Mouse (Mus musculus) stomach, postnatal 0 days (tissue): ENCODE results near the gene Ppp2r5c. TPM values are rescaled to one million over a fixed set of nuclear protein-coding genes. Genes with fewer than 3 reads are reported as not detected.

Experiments used
- ATAC-seq: fragments of 200-750 bp; cut with Nextera tagmentation; 2 replicates; pipeline ENCODE4 v1.8.0; 2017; ENCODE audit not compliant: low FRiP score, low TSS enrichment
- DNase-seq: peaks from one replicate; pipeline ENCODE4 v3.0.0-alpha.2; 2016; ENCODE audit warnings: low spot score
- H3K27ac ChIP-seq: fragments of 300-500 bp; sonication (generic); replicated peaks from 2 replicates; pipeline ENCODE4 v1.5.1; 2014; ENCODE audit warnings: mild to moderate bottlenecking, control low read depth
- H3K27me3 ChIP-seq: fragments of 300-500 bp; sonication (generic); 2 replicates; pipeline ENCODE4 v1.6.1; 2014; ENCODE audit warnings: low read length; ENCODE audit not compliant: control insufficient read depth, insufficient read depth
- H3K36me3 ChIP-seq: fragments of 300-500 bp; sonication (generic); 2 replicates; pipeline ENCODE4 v1.6.1; 2014; ENCODE audit warnings: low read length, mixed read lengths; ENCODE audit not compliant: control insufficient read depth, insufficient read depth
- H3K4me1 ChIP-seq: fragments of 300-500 bp; sonication (generic); replicated peaks from 2 replicates; pipeline ENCODE4 v1.6.1; 2014; ENCODE audit warnings: antibody characterized with exemption; ENCODE audit not compliant: control insufficient read depth, insufficient read depth
- H3K4me2 ChIP-seq: fragments of 300-500 bp; sonication (generic); replicated peaks from 2 replicates; pipeline ENCODE4 v1.6.1; 2014; ENCODE audit warnings: low read depth, mild to moderate bottlenecking, control low read depth, moderate library complexity
- H3K4me3 ChIP-seq: fragments of 300-500 bp; sonication (generic); 2 replicates; pipeline ENCODE4 v1.5.1; 2014; ENCODE audit warnings: low read depth, low read length, control low read depth
- H3K9ac ChIP-seq: fragments of 300-500 bp; sonication (generic); 2 replicates; pipeline ENCODE4 v1.6.1; 2014; ENCODE audit warnings: mild to moderate bottlenecking, low read length, control low read depth, mixed read lengths
- H3K9me3 ChIP-seq: fragments of 300-500 bp; sonication (generic); 2 replicates; pipeline ENCODE4 v1.6.1; 2016; ENCODE audit warnings: low read length; ENCODE audit not compliant: control insufficient read depth
- CTCF ChIP-seq: IDR thresholded peaks from 2 replicates; pipeline ENCODE4 v1.5.1; 2016; ENCODE audit warnings: antibody characterized with exemption, low read depth, mild to moderate bottlenecking, moderate library complexity
- EP300 ChIP-seq: optimal IDR thresholded peaks from 2 replicates; pipeline ENCODE3; 2016; ENCODE audit warnings: antibody characterized with exemption
- WGBS: fragments of 180-500 bp; shearing (Covaris S2); extraction: QIAGEN DNeasy Blood & Tissue Kit; methylation state at CpG from one replicate; pipeline ENCODE4 v1.1.7; 2014; 5-methylcytosine and 5-hydroxymethylcytosine counted together
- polyA plus RNA-seq: library from polyadenylated mRNA; unstranded; fragments of >200 nt; fragmentation: Nextera tagmentation; extraction: Ambion mirVana; gene quantifications from 2 replicates; pipeline ENCODE4 v1.2.1, GENCODE M21; 2015

The Ppp2r5c gene
- polyA plus RNA-seq, 1 experiment from 2014 or later: 113 TPM

DNA sequence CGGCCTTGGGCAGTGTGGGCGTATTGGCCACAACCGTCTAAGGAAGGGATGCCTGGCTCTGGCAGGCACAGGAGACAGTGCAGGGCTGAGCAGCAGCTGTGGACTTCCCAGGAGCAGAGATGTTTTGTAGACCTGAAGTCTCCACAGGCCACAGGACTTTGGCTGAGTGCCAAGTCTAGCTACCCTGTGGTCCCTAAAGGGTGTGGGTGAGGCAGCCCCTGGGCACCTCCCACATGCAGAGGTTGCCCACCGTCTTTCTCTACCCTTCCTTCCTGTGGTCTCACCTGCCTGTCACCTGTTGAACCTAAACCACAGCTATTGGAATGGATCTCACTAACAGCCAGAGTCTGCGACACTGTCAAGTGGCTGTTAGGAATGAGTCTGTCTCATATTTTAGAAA, 59.1 kb downstream of the Ppp2r5c start:
- DNase-seq: no peak
- ATAC-seq: no peak
- no peak overlapping the region for H3K9ac ChIP-seq
- no peak for TF ChIP-seq CTCF
- no peaks in the 10 kb centered on the region for H3K27me3 ChIP-seq
- 0 out of 2 replicates have a peak overlapping the region, but pooled peaks have one; percentile 30 for H3K27ac ChIP-seq
- peaks cover 11% of the 10 kb centered on the region for H3K4me1 ChIP-seq
- H3K9me3 ChIP-seq: no peaks in the 10 kb centered on the region
- H3K36me3 ChIP-seq: no peaks in the 10 kb centered on the region
- no peak overlapping the region for H3K4me3 ChIP-seq
- 55% methylated on average over 5 of the region's 5 CpGs for WGBS
- H3K4me2 ChIP-seq: no peak overlapping the region

DNA sequence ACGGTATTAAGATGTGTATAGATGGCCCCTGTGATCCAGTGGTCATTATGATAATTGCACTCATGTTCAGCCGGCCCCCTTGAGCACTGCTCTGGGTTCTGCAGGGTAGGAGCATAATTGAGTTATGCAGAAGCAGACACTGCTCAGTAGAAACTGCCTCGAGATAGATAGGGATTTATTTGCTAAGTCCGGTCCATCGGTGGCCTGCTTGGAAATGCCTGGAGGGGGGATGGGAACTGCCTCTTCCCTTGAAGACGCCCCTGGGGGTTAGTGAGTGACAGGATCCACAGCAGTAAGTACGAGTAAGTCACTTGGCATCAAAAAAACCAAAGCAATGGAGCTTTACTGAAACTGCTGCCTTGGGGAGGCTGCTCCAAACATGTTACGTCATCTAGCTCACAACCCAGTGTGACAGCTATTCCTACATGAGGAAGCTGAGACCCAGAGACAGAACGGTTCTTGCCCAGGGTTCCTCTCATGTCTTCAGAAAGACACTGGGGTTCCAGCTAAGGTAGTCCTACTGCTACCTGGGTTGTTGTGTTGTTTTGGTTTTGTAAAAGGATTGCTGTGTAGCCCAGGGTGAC, 60.9 kb downstream of the Ppp2r5c start:
- H3K4me1 ChIP-seq: peaks cover 11% of the 10 kb centered on the region
- WGBS: 46% methylated on average over 9 of the region's 9 CpGs
- H3K27me3 ChIP-seq: no peaks in the 10 kb centered on the region
- H3K9me3 ChIP-seq: no peaks in the 10 kb centered on the region
- H3K9ac ChIP-seq: no peak overlapping the region
- H3K4me3 ChIP-seq: no peak overlapping the region
- no peak overlapping the region for H3K4me2 ChIP-seq
- DNase-seq (no peak), ATAC-seq (no peak)
- TF ChIP-seq CTCF: no peak
- no peak for TF ChIP-seq EP300
- no peaks in the 10 kb centered on the region for H3K36me3 ChIP-seq
- no peak overlapping the region for H3K27ac ChIP-seq

DNA sequence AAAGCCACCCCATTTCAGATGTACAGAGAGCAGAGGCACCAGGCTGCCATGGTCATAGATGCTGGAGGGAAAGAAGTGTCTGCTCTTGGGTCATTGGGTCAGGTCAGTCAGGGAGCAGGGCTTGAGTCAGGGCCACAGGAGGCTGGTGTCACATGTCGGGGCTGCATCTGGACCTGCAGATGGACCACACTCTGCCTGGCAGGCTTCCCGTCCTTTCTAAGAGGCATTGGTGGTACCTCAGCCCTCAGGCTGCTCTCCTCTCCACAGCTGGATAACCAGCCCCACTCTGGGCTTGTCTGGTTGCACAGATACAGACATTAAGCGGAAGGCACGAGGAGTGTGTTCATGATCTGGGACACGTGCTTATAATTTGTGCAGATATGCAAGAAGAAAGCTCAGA, 61.8 kb downstream of the Ppp2r5c start:
- H3K4me3 ChIP-seq: no peak overlapping the region
- TF ChIP-seq CTCF: no peak
- TF ChIP-seq EP300: no peak
- no peak for DNase-seq

GRCm38 (mm10) chr12:110510171-110510871, 63.4 kb downstream of the Ppp2r5c start:
- 49% methylated on average over 9 of the region's 9 CpGs for WGBS
- no peak for TF ChIP-seq EP300
- TF ChIP-seq CTCF: no peak
- no peak overlapping the region for H3K4me2 ChIP-seq
- no peaks in the 10 kb centered on the region for H3K27me3 ChIP-seq
- H3K4me3 ChIP-seq: no peak overlapping the region
- ATAC-seq (no peak), DNase-seq (no peak)
- H3K9ac ChIP-seq: no peak overlapping the region
- H3K9me3 ChIP-seq: no peaks in the 10 kb centered on the region
- H3K36me3 ChIP-seq: no peaks in the 10 kb centered on the region
- peaks cover 5% of the 10 kb centered on the region for H3K4me1 ChIP-seq
- H3K27ac ChIP-seq: peak overlapping the region; percentile 26

More for the DNA sequence above, 61.8 kb downstream of the Ppp2r5c start:
- Histone ChIP-seq H3K27ac (no peak overlapping the region), H3K9me3 (no peaks in the 10 kb centered on the region), H3K4me1 (peaks cover 11% of the 10 kb centered on the region), H3K9ac (no peak overlapping the region), H3K36me3 (no peaks in the 10 kb centered on the region), H3K4me2 (no peak overlapping the region), H3K27me3 (no peaks in the 10 kb centered on the region)
- ATAC-seq: no peak
- WGBS: 84% methylated on average over 5 of the region's 5 CpGs

GRCm38 (mm10) chr12:110511201-110511600, 64.3 kb downstream of the Ppp2r5c start:
- no peak overlapping the region for H3K9ac ChIP-seq
- ATAC-seq (no peak), DNase-seq (no peak)
- no peaks in the 10 kb centered on the region for H3K9me3 ChIP-seq
- WGBS: 57% methylated on average over 12 of the region's 12 CpGs
- H3K27me3 ChIP-seq: no peaks in the 10 kb centered on the region
- peaks cover 5% of the 10 kb centered on the region for H3K4me1 ChIP-seq
- 0 out of 2 replicates have a peak overlapping the region, but pooled peaks have one; percentile 71 for H3K27ac ChIP-seq
- TF ChIP-seq CTCF (no peak), EP300 (no peak)
- no peaks in the 10 kb centered on the region for H3K36me3 ChIP-seq
- no peak overlapping the region for H3K4me3 ChIP-seq
- no peak overlapping the region for H3K4me2 ChIP-seq

GRCm38 (mm10) chr12:110511856-110512433, 65.0 kb downstream of the Ppp2r5c start:
- Histone ChIP-seq H3K27me3 (no peaks in the 10 kb centered on the region), H3K36me3 (no peaks in the 10 kb centered on the region), H3K4me3 (no peak overlapping the region), H3K27ac (peak overlapping the region; percentile 71), H3K9ac (no peak overlapping the region), H3K9me3 (no peaks in the 10 kb centered on the region), H3K4me2 (no peak overlapping the region), H3K4me1 (peaks cover 5% of the 10 kb centered on the region)
- ATAC-seq (no peak), DNase-seq (no peak)
- 41% methylated on average over 9 of the region's 9 CpGs for WGBS
- TF ChIP-seq EP300 (no peak), CTCF (peak; percentile 53)
